13 mouse cellular contexts compared by ENCODE assay signal in the genomic region with DNA sequence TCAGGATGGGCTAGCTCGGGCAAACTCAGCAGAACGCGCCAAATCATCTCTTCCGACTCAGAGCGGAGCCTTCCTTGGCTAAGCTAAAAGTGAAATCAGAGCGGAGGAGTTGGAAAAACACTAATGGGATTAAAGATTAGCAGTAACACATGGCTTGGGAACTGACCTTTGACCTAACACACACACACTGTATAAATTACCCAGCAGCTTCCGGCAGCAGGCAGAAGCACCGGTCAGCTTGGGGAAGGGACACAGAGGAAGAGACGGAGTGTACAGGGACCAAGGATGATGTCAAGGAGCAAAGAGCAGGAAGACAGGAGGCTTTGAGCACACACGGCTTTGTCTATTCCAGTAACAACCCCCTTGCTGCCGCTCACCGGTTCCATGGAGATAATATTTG. TPM values are rescaled to one million over a fixed set of nuclear protein-coding genes. Genes with fewer than 3 reads are reported as not detected.
DNase-seq lines count a peak whose midpoint lies in the region; ATAC-seq and TF ChIP-seq lines count a peak whose summit lies in the region.
"Had no signal": no experiment of that assay in that cellular context is flagged by ENCODE, and none has a peak within 500 bp of the region (broad histone marks: within the 10 kb centered on the region; RNA-seq: fewer than 3 reads in every experiment).

A gene (plus strand): TSS at position 208 of the 400 bp plus-strand sequence.

- 76% methylated on average over 12 of the region's 12 CpGs for WGBS in liver, embryonic 12.5 days (ENCODE audit: insufficient replicate concordance)

- H3K4me1 ChIP-seq in erythroblast, embryonic 14.5 days (ENCODE audit: control insufficient read depth): peaks cover 10% of the 10 kb centered on the region
- H3K4me1 ChIP-seq in testis, adult 2 months (ENCODE audit: control insufficient read depth, insufficient read depth, low read length): no peaks in the 10 kb centered on the region; the same call in 1 of the 2 replicates
- peaks cover 20% of the 10 kb centered on the region for H3K4me1 ChIP-seq in liver, embryonic 12.5 days

- no peak within 1 kb of the TSS for H3K27ac ChIP-seq in testis, adult 2 months (ENCODE audit: control insufficient read depth, insufficient read depth, low read depth, low read length)
- H3K27ac ChIP-seq in liver, embryonic 12.5 days: no peak within 1 kb of the TSS

- no peaks in the 10 kb centered on the region for H3K27me3 ChIP-seq in erythroblast, embryonic 14.5 days (ENCODE audit: control insufficient read depth)
- no peaks in the 10 kb centered on the region for H3K27me3 ChIP-seq in testis, adult 2 months (ENCODE audit: control insufficient read depth, insufficient read depth, low read length)
- peaks cover 3% of the 10 kb centered on the region; the same call in 1 of the 2 replicates for H3K27me3 ChIP-seq in liver, embryonic 12.5 days (replicated peaks)
- H3K27me3 ChIP-seq: heart, embryonic 12.5 days; stomach, embryonic 15.5 days had no signal

- peaks cover 6% of the 10 kb centered on the region for H3K9me3 ChIP-seq in erythroblast, embryonic 14.5 days (ENCODE audit: control insufficient read depth, low read length)
- H3K9me3 ChIP-seq in liver, embryonic 12.5 days (replicated peaks): no peaks in the 10 kb centered on the region; the same call in 1 of the 2 replicates
- H3K9me3 ChIP-seq: stomach, embryonic 15.5 days had no signal

- no peak for ATAC-seq in erythroblast, adult 5-6 weeks (replicated peaks; ENCODE audit: low FRiP score, poor library complexity, severe bottlenecking)
- 0 out of 2 replicates have a peak, but pooled peaks have one; percentile 38 for ATAC-seq in liver, embryonic 12.5 days

- no peak within 1 kb of the TSS for H3K9ac ChIP-seq in liver, embryonic 12.5 days
- H3K9ac ChIP-seq: heart, embryonic 12.5 days; stomach, embryonic 15.5 days had no signal

- no peak for TF ChIP-seq CTCF in testis, adult 2 months (IDR thresholded peaks at IDR 0.05; ENCODE audit: control insufficient read depth, insufficient read depth, insufficient replicate concordance, low read depth, low read length)

- no peaks in the 10 kb centered on the region; the same call in 1 of the 2 replicates for H3K36me3 ChIP-seq in erythroblast, embryonic 14.5 days (ENCODE audit: control insufficient read depth)
- no peaks in the 10 kb centered on the region for H3K36me3 ChIP-seq in testis, adult 2 months (ENCODE audit: control insufficient read depth, insufficient read depth, low read length)
- 0 out of 2 replicates have a peak, but pooled peaks cover 5% of the 10 kb centered on the region for H3K36me3 ChIP-seq in liver, embryonic 12.5 days
- H3K36me3 ChIP-seq: heart, embryonic 12.5 days; stomach, embryonic 15.5 days had no signal

- no peak for TF ChIP-seq POLR2A in testis, adult 2 months (IDR thresholded peaks at IDR 0.05; ENCODE audit: control insufficient read depth, low read depth, low read length)

- peak within 1 kb of the TSS; percentile 32 for H3K4me2 ChIP-seq in liver, embryonic 12.5 days
- H3K4me2 ChIP-seq: heart, embryonic 12.5 days had no signal

- peak within 1 kb of the TSS; percentile 10 for H3K4me3 ChIP-seq in erythroblast, embryonic 14.5 days (replicated peaks)
- no peak within 1 kb of the TSS for H3K4me3 ChIP-seq in testis, adult 2 months (ENCODE audit: control insufficient read depth, low read depth, low read length)
- H3K4me3 ChIP-seq in liver, embryonic 12.5 days: peak within 1 kb of the TSS; percentile 5; the same call in 1 of the 2 replicates
- H3K4me3 ChIP-seq: heart, embryonic 12.5 days; stomach, embryonic 15.5 days had no signal

- no peak for DNase-seq in testis, postnatal 14 days (ENCODE audit: low spot score)
- DNase-seq in yolk sac, embryonic 10.5 days (ENCODE audit: low spot score): peak; percentile 82
- no peak for DNase-seq in layer of hippocampus, postnatal 36 days
- no peak for DNase-seq in spleen, postnatal 10 days (ENCODE audit: low spot score in 2 of 2)
- DNase-seq: cerebellum, postnatal 14 days; lung, postnatal 4 days had no signal

RNA-seq across cellular contexts. Expression of the gene that starts here (rescaled TPM):
- not detected in 2 replicates for polyA plus RNA-seq in erythroblast, embryonic 14.5 days (2012)
- total RNA-seq in erythroblast, adult 5-6 weeks (2015; ENCODE audit: low replicate concordance): not detected in 2 replicates
- total RNA-seq in erythroblast, adult 5-6 weeks (2017; ENCODE audit: low replicate concordance): not detected in 2 replicates
- polyA plus RNA-seq in testis, adult 2 months (2012; rRNA removed): 31.9 and 38.7 TPM in 2 replicates
- polyA plus RNA-seq in liver, embryonic 12.5 days (2016; fragmentation: Nextera tagmentation; extraction: Ambion mirVana): 10.3 and 10.8 TPM in 2 replicates
- total RNA-seq in layer of hippocampus, postnatal 36 days (2021): under 1 TPM in 1 of 2 experiments, not detected in 1; 0.20 TPM
- total RNA-seq: left cerebral cortex, postnatal 25 days had no signal

Comparison
In these comparisons a context has a peak if more than half of its experiments do, and no peak if none do; other contexts are left out.
1. RNA of the gene that starts here (polyA plus RNA-seq): 31.9 to 38.7 TPM in testis, adult 2 months and 10.3 to 10.8 TPM in liver, embryonic 12.5 days; not detected in erythroblast, embryonic 14.5 days; every median in the first group is over 10 times any median in the second.